Comparison of ENCODE assay signal across 21 mouse cellular contexts in genomic region chr15:8294150-8294549, GRCm38 (mm10).
"Had no signal": no experiment of that assay in that cellular context is flagged by ENCODE, and none has a peak within 500 bp of the region (broad histone marks: within the 10 kb centered on the region; RNA-seq: fewer than 3 reads in every experiment).

No protein-coding gene starts in this region.

- ATAC-seq: midbrain, embryonic 13.5 days; midbrain, embryonic 16.5 days had no signal

- H3K27me3 ChIP-seq: liver, embryonic 13.5 days; megakaryocyte, embryonic 14.5 days; midbrain, embryonic 13.5 days had no signal

- DNase-seq: kidney, adult 2 months; kidney, postnatal 25 days; layer of hippocampus, adult 9-11 months; layer of hippocampus, postnatal 36 days; liver, embryonic 13.5 days; lung, adult 2 months; lung, postnatal 14 days; right cerebral cortex, postnatal 25 days; spleen, adult 18-20 months; thymus, adult 2 months; thymus, postnatal 14 days; thymus, postnatal 4 days had no signal

- H3K9ac ChIP-seq: liver, embryonic 13.5 days; midbrain, embryonic 13.5 days had no signal

- H3K4me3 ChIP-seq: layer of hippocampus, adult 2 months; left cerebral cortex, adult 2 months; liver, embryonic 13.5 days; megakaryocyte, embryonic 14.5 days; midbrain, embryonic 10.5 days; midbrain, embryonic 13.5 days had no signal

- H3K27ac ChIP-seq: kidney, postnatal 0 days; layer of hippocampus, adult 2 months; left cerebral cortex, adult 2 months; liver, embryonic 13.5 days; macrophage; midbrain, embryonic 10.5 days; midbrain, embryonic 13.5 days; stomach, postnatal 0 days had no signal

- H3K9me3 ChIP-seq: liver, embryonic 13.5 days; megakaryocyte, embryonic 14.5 days; midbrain, embryonic 10.5 days; midbrain, embryonic 13.5 days had no signal

- H3K4me1 ChIP-seq: liver, embryonic 13.5 days; megakaryocyte, embryonic 14.5 days; midbrain, embryonic 10.5 days; midbrain, embryonic 13.5 days had no signal
